Mouse (Mus musculus) brown adipose tissue, adult 24 weeks (tissue): ENCODE data around the gene Tspan9. TPM values are rescaled to one million over a fixed set of nuclear protein-coding genes. Genes with fewer than 3 reads are reported as not detected.
A peak's percentile ranks its signal among the peaks of the same experiment; 100 is the strongest.

Experiments used
- H3K27ac ChIP-seq: fragments of 200-500 bp; replicated peaks from 2 replicates; pipeline ENCODE4 v1.5.1; 2012; ENCODE audit warnings: low read depth, mild to moderate bottlenecking, low read length
- H3K4me1 ChIP-seq: fragments of 200-500 bp; 2 replicates; pipeline ENCODE4 v1.6.1; 2012; ENCODE audit warnings: low read length, mixed read lengths; ENCODE audit not compliant: control insufficient read depth, insufficient read depth, insufficient read length
- H3K4me3 ChIP-seq: fragments of 200-500 bp; 2 replicates; pipeline ENCODE4 v1.5.1; 2012; ENCODE audit warnings: low read depth, mild to moderate bottlenecking, low read length, moderate library complexity; ENCODE audit not compliant: insufficient read depth
- polyA plus RNA-seq: library from polyadenylated mRNA; stranded (reverse); fragments of >200 nt; gene quantifications from 2 replicates; pipeline ENCODE4 v1.2.4, GENCODE M21; 2012; ENCODE audit not compliant: missing spikeins, insufficient read depth, insufficient read length

Tspan9 gene
- polyA plus RNA-seq, 1 experiment: 7.5 TPM

- Histone ChIP-seq H3K4me3 (no peak overlapping the region), H3K27ac (no peak overlapping the region), H3K4me1 (peaks cover 22% of the 10 kb centered on the region; the same call in 1 of the 2 replicates)
Measured at GRCm38 (mm10) chr6:128099871-128100270, 43.5 kb downstream of the Tspan9 start.

- Histone ChIP-seq H3K27ac (no peak overlapping the region), H3K4me3 (no peak overlapping the region), H3K4me1 (peaks cover 17% of the 10 kb centered on the region; the same call in 1 of the 2 replicates)
Measured at GRCm38 (mm10) chr6:128099190-128099589, 44.2 kb downstream of the Tspan9 start.

- Histone ChIP-seq H3K4me1 (no peaks in the 10 kb centered on the region), H3K27ac (no peak overlapping the region), H3K4me3 (no peak overlapping the region)
Measured at GRCm38 (mm10) chr6:128096521-128096920, 46.9 kb downstream of the Tspan9 start.

GRCm38 (mm10) chr6:128095906-128096305, 47.5 kb downstream of the Tspan9 start:
- Histone ChIP-seq H3K4me1 (no peaks in the 10 kb centered on the region), H3K4me3 (no peak overlapping the region), H3K27ac (no peak overlapping the region)

- H3K4me3 ChIP-seq: no peak overlapping the region
- H3K27ac ChIP-seq: no peak overlapping the region
- no peaks in the 10 kb centered on the region for H3K4me1 ChIP-seq
Measured at GRCm38 (mm10) chr6:128095131-128095530, 48.3 kb downstream of the Tspan9 start.

GRCm38 (mm10) chr6:128093856-128094628, 49.4 kb downstream of the Tspan9 start:
- no peak overlapping the region for H3K4me3 ChIP-seq
- H3K4me1 ChIP-seq: peaks cover 5% of the 10 kb centered on the region
- H3K27ac ChIP-seq: no peak overlapping the region

- H3K27ac ChIP-seq: no peak overlapping the region
- H3K4me3 ChIP-seq: no peak overlapping the region
- peaks cover 8% of the 10 kb centered on the region for H3K4me1 ChIP-seq
Measured at GRCm38 (mm10) chr6:128092621-128093020, 50.8 kb downstream of the Tspan9 start.

- Histone ChIP-seq H3K4me1 (peaks cover 8% of the 10 kb centered on the region), H3K4me3 (no peak overlapping the region), H3K27ac (no peak overlapping the region)
Measured at GRCm38 (mm10) chr6:128091833-128092166, 51.6 kb downstream of the Tspan9 start.

GRCm38 (mm10) chr6:128090985-128091832, 52.2 kb downstream of the Tspan9 start:
- Histone ChIP-seq H3K27ac (no peak overlapping the region), H3K4me1 (peaks cover 8% of the 10 kb centered on the region), H3K4me3 (no peak overlapping the region)

GRCm38 (mm10) chr6:128089770-128090702, 53.4 kb downstream of the Tspan9 start:
- peaks cover 8% of the 10 kb centered on the region for H3K4me1 ChIP-seq
- no peak overlapping the region for H3K27ac ChIP-seq
- no peak overlapping the region for H3K4me3 ChIP-seq

GRCm38 (mm10) chr6:128088746-128089523, 54.5 kb downstream of the Tspan9 start:
- H3K4me3 ChIP-seq: no peak overlapping the region
- peak overlapping the region; percentile 37 for H3K27ac ChIP-seq
- H3K4me1 ChIP-seq: peaks cover 8% of the 10 kb centered on the region

GRCm38 (mm10) chr6:128085488-128086066, 57.8 kb downstream of the Tspan9 start:
- Histone ChIP-seq H3K27ac (no peak overlapping the region), H3K4me3 (no peak overlapping the region), H3K4me1 (peaks cover 8% of the 10 kb centered on the region)

GRCm38 (mm10) chr6:128083305-128083704, 60.1 kb downstream of the Tspan9 start:
- H3K27ac ChIP-seq: no peak overlapping the region
- H3K4me1 ChIP-seq: no peaks in the 10 kb centered on the region
- H3K4me3 ChIP-seq: no peak overlapping the region

- Histone ChIP-seq H3K27ac (no peak overlapping the region), H3K4me3 (no peak overlapping the region), H3K4me1 (peaks cover 7% of the 10 kb centered on the region)
Measured at GRCm38 (mm10) chr6:128081781-128082180, 61.6 kb downstream of the Tspan9 start.
